Mouse (Mus musculus) yolk sac, embryonic 10.5 days (tissue): ENCODE data around the gene 1810049J17Rik.
"Not testable (repeated sequence)": the region's sequence is repeated elsewhere in the genome, so short reads cannot be mapped to it uniquely, and the experiment has no call there.

ENCODE experiments used
- DNase-seq: peaks from one replicate; pipeline ENCODE4 v3.0.0-alpha.2; 2017; ENCODE audit warnings: low spot score

Gene 1810049J17Rik

GRCm38 (mm10) chr15:12321788-12322621, at the start of gene 1810049J17Rik:
TSS of gene 1810049J17Rik (minus strand) at chr15:12321899.
- DNase-seq, result no peak

GRCm38 (mm10) chr15:12371183-12371582, 49.5 kb upstream of the 1810049J17Rik start:
- DNase-seq, result peak; percentile 43

- DNase-seq, result no peak
These were observed 48.4 kb upstream of the 1810049J17Rik start for GRCm38 (mm10) chr15:12370096-12370495.

- no peak for DNase-seq
These were observed 47.2 kb upstream of the 1810049J17Rik start for GRCm38 (mm10) chr15:12368850-12369249.

- DNase-seq, result no peak
These were observed 46.7 kb upstream of the 1810049J17Rik start for GRCm38 (mm10) chr15:12368357-12368756.

GRCm38 (mm10) chr15:12367306-12368080, 45.8 kb upstream of the 1810049J17Rik start:
- DNase-seq, result peak; percentile 65

- DNase-seq, result not testable (repeated sequence)
These were observed 45.0 kb upstream of the 1810049J17Rik start for GRCm38 (mm10) chr15:12366580-12367305.

GRCm38 (mm10) chr15:12366072-12366469, 44.4 kb upstream of the 1810049J17Rik start:
- no peak for DNase-seq

- no peak for DNase-seq
These were observed 43.8 kb upstream of the 1810049J17Rik start for GRCm38 (mm10) chr15:12365416-12366071.

- no peak for DNase-seq
These were observed 42.4 kb upstream of the 1810049J17Rik start for GRCm38 (mm10) chr15:12364096-12364495.

- no peak for DNase-seq
These were observed 41.0 kb upstream of the 1810049J17Rik start for GRCm38 (mm10) chr15:12362701-12363040.

GRCm38 (mm10) chr15:12362001-12362700, 40.5 kb upstream of the 1810049J17Rik start:
- no peak for DNase-seq

GRCm38 (mm10) chr15:12360519-12361212, 39.0 kb upstream of the 1810049J17Rik start:
- no peak for DNase-seq

GRCm38 (mm10) chr15:12358384-12358783, 36.7 kb upstream of the 1810049J17Rik start:
- DNase-seq, result no peak

GRCm38 (mm10) chr15:12357459-12357858, 35.8 kb upstream of the 1810049J17Rik start:
- DNase-seq, result no peak

- no peak for DNase-seq
These were observed 34.2 kb upstream of the 1810049J17Rik start for GRCm38 (mm10) chr15:12355907-12356306.

- no peak for DNase-seq
These were observed 33.6 kb upstream of the 1810049J17Rik start for GRCm38 (mm10) chr15:12355261-12355660.

GRCm38 (mm10) chr15:12354281-12354810, 32.6 kb upstream of the 1810049J17Rik start:
- DNase-seq, result no peak

GRCm38 (mm10) chr15:12351470-12351869, 29.8 kb upstream of the 1810049J17Rik start:
- no peak for DNase-seq

GRCm38 (mm10) chr15:12349840-12350239, 28.1 kb upstream of the 1810049J17Rik start:
- no peak for DNase-seq
